16 mouse cellular contexts compared by ENCODE assay signal in genomic region chr11:87268803-87269202, GRCm38 (mm10).
DNase-seq lines count a peak whose midpoint lies in the region; ATAC-seq and TF ChIP-seq lines count a peak whose summit lies in the region.
"Had no signal": no experiment of that assay in that cellular context is flagged by ENCODE, and none has a peak within 500 bp of the region (broad histone marks: within the 10 kb centered on the region; RNA-seq: fewer than 3 reads in every experiment).

No protein-coding gene starts in this region.

- WGBS in hindbrain, postnatal 0 days = 82% methylated on average over 2 of the region's 2 CpGs
- 94% methylated on average over 2 of the region's 2 CpGs for WGBS in hindbrain, embryonic 16.5 days

- no peak for DNase-seq in hindbrain, postnatal 0 days (ENCODE audit: low spot score)
- DNase-seq in thymus, postnatal 14 days = peak; percentile 49
- DNase-seq in thymus, adult 18-20 months = no peak
- peak; percentile 66 for DNase-seq in R1 (ENCODE audit: low read depth, low spot score)
- DNase-seq in thymus, postnatal 4 days = peak; percentile 44
- DNase-seq in cerebellum, adult 18-20 months = no peak
- no peak for DNase-seq in kidney, postnatal 4 days
- DNase-seq: cerebellum, postnatal 36 days; gastrocnemius, postnatal 25 days; heart, postnatal 10 days; right cerebral cortex, postnatal 14 days had no signal

- peak; percentile 41 for TF ChIP-seq CTCF in hindbrain, postnatal 0 days (IDR thresholded peaks at IDR 0.05; ENCODE audit: low read depth)

- no peak overlapping the region for H3K9ac ChIP-seq in hindbrain, postnatal 0 days (replicated peaks; ENCODE audit: low read length)
- no peak overlapping the region for H3K9ac ChIP-seq in hindbrain, embryonic 16.5 days (ENCODE audit: low read depth, low read length)
- H3K9ac ChIP-seq: embryonic facial prominence, embryonic 15.5 days; liver, embryonic 15.5 days had no signal

- H3K4me2 ChIP-seq in hindbrain, postnatal 0 days (ENCODE audit: low read depth, low read length) = no peak overlapping the region
- no peak overlapping the region for H3K4me2 ChIP-seq in hindbrain, embryonic 16.5 days (ENCODE audit: low read length)
- H3K4me2 ChIP-seq: embryonic facial prominence, embryonic 15.5 days; liver, embryonic 15.5 days had no signal

- H3K27me3 ChIP-seq in hindbrain, postnatal 0 days (ENCODE audit: insufficient read depth, low read length) = no peaks in the 10 kb centered on the region
- no peaks in the 10 kb centered on the region for H3K27me3 ChIP-seq in hindbrain, embryonic 16.5 days (replicated peaks; ENCODE audit: control insufficient read depth, insufficient read depth, low read length)
- H3K27me3 ChIP-seq: embryonic facial prominence, embryonic 15.5 days; liver, embryonic 15.5 days had no signal

- no peaks in the 10 kb centered on the region for H3K4me1 ChIP-seq in hindbrain, postnatal 0 days (ENCODE audit: insufficient read depth, low read length)
- peaks cover 13% of the 10 kb centered on the region for H3K4me1 ChIP-seq in hindbrain, embryonic 16.5 days (ENCODE audit: control insufficient read depth, insufficient read depth, low read depth, low read length)
- H3K4me1 ChIP-seq: liver, embryonic 15.5 days had no signal

- no peak overlapping the region for H3K27ac ChIP-seq in hindbrain, postnatal 0 days
- H3K27ac ChIP-seq in hindbrain, embryonic 16.5 days (ENCODE audit: low read depth, low read length) = no peak overlapping the region
- H3K27ac ChIP-seq: embryonic facial prominence, embryonic 15.5 days; liver, embryonic 15.5 days had no signal

- H3K36me3 ChIP-seq in hindbrain, postnatal 0 days (ENCODE audit: insufficient read depth, low read length) = no peaks in the 10 kb centered on the region
- no peaks in the 10 kb centered on the region for H3K36me3 ChIP-seq in hindbrain, embryonic 16.5 days (ENCODE audit: control insufficient read depth, insufficient read depth, low read length)
- H3K36me3 ChIP-seq: embryonic facial prominence, embryonic 15.5 days; G1E; liver, embryonic 15.5 days had no signal

- no peak for ATAC-seq in hindbrain, postnatal 0 days
- no peak for ATAC-seq in hindbrain, embryonic 16.5 days
- ATAC-seq: forebrain, embryonic 14.5 days had no signal

- H3K4me3 ChIP-seq in hindbrain, postnatal 0 days (ENCODE audit: low read length) = no peak overlapping the region
- H3K4me3 ChIP-seq in hindbrain, embryonic 16.5 days (ENCODE audit: low read length) = no peak overlapping the region
- H3K4me3 ChIP-seq: embryonic facial prominence, embryonic 15.5 days; liver, embryonic 15.5 days had no signal

- no peaks in the 10 kb centered on the region for H3K9me3 ChIP-seq in hindbrain, postnatal 0 days (ENCODE audit: low read length)
- H3K9me3 ChIP-seq in hindbrain, embryonic 16.5 days (ENCODE audit: control insufficient read depth, low read length) = no peaks in the 10 kb centered on the region
- H3K9me3 ChIP-seq: embryonic facial prominence, embryonic 15.5 days; G1E; liver, embryonic 15.5 days had no signal

Comparison
In these comparisons a context has a peak if more than half of its experiments do, and no peak if none do; other contexts are left out.
1. DNase-seq: peak in thymus, postnatal 14 days (single experiment), R1 (single experiment) and thymus, postnatal 4 days (single experiment); none in hindbrain, postnatal 0 days (single experiment), thymus, adult 18-20 months (0 of 2), cerebellum, adult 18-20 months (0 of 2) and kidney, postnatal 4 days (0 of 2).